Mouse (Mus musculus): ENCODE data around the gene Adamts2. TPM values are rescaled to one million over a fixed set of nuclear protein-coding genes. Genes with fewer than 3 reads are reported as not detected.

Adamts2 gene
- total RNA-seq, 4 experiments from 2014 or later = 5.7 to 9.0 (median 8.2) TPM

DNA sequence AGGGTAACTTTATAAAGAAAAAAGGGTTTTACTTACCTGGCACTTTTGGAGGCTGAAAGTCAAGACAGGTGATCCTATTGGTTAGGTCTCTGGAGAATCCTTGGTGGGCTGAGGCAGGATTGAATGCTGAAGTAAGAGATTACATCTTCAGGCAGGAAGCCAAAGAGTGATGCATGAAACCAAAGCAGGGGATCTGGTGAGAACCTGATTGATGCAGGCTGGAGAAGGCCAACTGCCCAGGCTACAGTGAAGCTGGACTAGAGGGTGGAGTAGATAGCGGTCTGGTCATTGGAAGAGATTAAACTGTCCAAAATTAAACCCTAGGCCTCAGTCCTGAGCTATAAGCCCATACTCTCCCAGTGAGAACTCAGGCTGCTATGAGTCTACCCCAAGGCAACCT, 69.0 kb downstream of the Adamts2 start:
- DNase-seq (ENCODE audit: low spot score in 2 of 2) = no peak

- DNase-seq (ENCODE audit: low spot score in 2 of 2) = no peak
These were observed 69.5 kb downstream of the Adamts2 start for GRCm38 (mm10) chr11:50671376-50671775.

GRCm38 (mm10) chr11:50671820-50672310, 70.0 kb downstream of the Adamts2 start:
- DNase-seq (ENCODE audit: low spot score in 2 of 2) = no peak

DNA sequence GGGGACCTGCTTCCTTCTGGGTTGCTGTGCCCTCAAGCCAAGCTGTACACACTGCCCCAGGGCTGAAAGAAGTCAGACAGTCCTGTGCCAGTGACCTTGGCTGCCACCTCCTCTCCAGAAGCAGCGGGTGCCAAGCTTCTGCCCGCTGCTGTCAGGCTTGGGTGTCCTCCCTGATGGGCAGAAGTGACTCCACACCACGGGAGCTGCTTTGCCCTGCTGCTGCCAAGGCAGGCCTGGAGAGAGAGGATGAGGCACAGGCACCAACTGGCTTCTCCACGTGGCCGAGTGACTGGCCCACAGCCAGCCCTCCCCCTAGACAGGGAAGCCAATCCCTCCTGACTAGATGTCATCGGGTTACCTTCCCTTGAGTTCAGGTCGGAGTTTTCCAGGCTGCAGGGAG, 71.0 kb downstream of the Adamts2 start:
- no peak for DNase-seq (ENCODE audit: low spot score in 2 of 2)

DNA sequence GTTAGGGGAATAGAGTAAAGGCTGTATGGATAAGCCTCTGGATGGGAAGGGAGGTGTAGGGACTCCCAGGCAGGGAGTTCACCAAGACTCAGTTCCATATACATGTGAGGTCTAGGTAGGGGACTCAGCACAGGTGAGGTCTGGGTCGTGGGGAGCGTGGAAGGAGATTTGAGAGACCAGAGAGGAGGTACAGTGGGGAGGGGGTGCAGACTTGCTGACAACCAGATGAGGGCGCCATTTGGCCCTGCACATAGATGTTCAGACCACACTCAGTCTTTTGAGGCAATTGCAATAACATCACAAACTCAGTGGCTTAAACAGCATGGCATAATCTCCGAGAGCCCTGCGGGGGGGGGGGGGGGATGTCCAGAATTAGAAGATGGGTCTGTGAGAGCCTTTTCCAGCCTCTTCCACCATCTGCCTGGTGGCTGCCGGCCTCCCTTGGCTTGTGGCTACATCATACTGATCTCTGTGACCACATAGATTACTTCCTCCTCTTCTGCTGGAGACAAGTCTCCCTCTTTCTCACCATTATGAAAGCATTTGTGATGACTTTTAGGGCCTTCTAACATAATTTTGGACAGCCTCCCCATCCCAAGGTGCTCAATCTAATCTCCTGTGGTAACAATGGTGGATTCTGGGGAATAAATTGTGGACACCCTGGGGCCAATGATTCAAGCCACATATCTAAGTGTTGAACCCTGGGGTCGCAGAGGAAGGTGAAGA, 71.8 kb downstream of the Adamts2 start:
- no peak for DNase-seq (ENCODE audit: low spot score in 2 of 2)

DNA sequence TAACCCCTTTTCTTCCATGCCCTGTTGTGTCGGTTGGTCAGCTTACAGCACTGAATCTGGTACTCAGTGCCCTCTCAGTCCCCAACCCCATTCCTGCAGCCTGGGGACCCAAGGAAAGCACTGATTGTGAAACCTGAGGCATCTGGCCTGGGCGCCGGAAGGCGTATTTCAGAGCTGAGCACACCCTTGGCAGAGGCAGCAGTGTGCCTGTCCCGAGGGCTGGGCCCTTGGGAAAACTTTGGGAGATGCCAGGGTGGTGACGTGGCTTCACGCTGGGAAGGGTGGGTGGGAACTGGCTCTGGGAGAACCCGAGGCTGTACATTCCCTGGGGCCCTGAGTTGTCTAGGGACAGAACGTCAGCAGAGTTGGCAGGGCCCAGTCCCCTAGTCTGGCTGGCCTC, 72.5 kb downstream of the Adamts2 start:
- DNase-seq (ENCODE audit: low spot score in 2 of 2) = no peak

GRCm38 (mm10) chr11:50678650-50679049, 76.8 kb downstream of the Adamts2 start:
- DNase-seq (ENCODE audit: low spot score in 2 of 2) = no peak

- no peak for DNase-seq (ENCODE audit: low spot score in 2 of 2)
These were observed 80.1 kb downstream of the Adamts2 start for GRCm38 (mm10) chr11:50681940-50682339.

DNA sequence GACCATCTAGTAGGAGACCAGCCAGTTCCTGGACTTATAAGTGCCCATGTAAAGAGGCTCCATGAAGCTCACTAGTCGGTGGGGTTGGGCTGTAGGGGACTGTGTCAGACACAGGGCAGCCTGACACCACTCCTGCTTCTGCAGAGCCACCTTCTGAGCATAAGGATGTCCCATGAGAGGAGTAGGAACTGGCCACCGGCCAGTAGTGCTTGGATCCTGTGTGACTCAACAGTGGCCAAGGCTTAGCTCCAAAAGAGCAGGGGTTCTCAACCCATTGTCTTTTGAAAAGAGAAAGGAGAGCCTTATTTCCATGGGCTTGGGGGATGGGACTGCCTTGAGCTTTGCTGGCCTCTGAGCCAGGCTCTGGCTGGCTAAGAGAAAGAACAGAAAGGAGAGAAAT, 81.9 kb downstream of the Adamts2 start:
- no peak for DNase-seq (ENCODE audit: low spot score in 2 of 2)

DNA sequence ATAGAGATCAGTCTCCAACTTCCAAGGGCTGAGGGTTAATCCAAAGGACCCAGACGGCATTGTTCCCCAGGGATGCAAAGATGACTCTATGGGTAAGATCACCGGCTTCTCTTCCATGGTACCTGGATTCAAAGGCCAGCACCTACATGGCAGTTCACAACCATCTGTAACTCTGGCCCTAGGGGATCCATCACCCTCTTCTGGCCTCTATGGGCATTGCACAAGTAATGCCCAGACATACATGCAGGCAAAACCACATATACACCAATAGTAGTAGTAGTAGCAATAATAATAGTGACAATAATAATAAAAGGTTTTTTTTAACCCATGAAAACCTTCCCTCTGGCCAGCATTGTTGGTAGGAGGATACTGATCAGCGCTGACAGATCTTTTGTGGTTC, 86.7 kb downstream of the Adamts2 start:
- no peak for DNase-seq (ENCODE audit: low spot score in 2 of 2)

DNA sequence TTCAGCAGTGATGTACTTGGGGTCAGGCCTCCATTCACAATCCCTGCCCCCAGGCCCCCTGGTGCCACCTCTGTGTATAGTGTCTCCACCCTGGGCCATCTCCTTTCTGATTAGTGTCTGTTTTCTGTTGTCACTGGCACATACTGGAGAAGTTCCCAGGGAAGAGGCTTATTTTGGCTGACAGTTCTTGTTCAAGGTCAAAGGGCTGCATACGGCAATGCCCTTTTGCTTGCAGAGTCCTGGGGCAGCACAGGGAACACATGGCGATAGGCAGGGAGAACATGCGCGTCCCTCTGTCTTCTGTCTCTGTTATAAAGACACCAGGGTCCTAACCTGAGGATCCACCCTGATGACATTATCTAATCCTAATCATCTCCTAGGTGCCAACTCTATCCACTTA, 87.8 kb downstream of the Adamts2 start:
- no peak for DNase-seq (ENCODE audit: low spot score in 2 of 2)

DNA sequence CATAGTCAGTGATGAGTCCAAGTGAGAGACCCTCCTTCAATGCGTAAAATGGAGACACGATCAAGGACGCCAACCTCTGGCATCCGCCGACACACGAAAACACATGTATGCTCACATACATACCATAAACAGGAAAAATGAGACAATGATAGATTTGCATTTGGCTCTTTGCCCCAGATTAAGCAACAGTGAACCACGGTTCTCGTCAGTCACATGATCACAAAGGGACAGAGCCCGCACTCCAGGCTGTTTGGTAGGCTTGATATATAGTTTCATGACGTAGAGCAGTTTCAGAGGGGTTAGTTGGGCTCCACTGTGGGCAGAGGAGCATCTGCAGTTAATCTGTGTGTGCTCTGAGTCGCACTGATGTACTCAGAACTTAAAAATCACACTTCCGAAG, 98.1 kb downstream of the Adamts2 start:
- DNase-seq (ENCODE audit: low spot score in 2 of 2) = no peak

DNA sequence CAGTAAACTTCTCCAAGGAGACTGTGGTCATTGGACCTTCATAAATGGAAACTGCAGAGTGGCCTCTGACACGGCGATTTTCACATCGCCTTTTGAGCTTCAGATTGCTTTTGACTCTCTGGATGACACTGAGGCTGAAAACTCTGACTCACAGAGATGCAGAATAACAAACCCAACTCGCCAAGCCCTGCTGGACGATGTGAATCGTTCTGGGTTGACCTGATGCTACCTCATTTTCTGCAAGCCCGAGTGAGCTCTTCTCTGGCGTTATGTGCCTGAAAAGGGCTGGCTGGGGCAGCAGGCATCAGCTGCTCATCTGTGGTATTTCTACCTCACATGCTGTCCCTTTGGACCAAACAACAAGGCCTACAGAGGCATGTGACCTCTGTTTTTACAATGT, 98.6 kb downstream of the Adamts2 start:
- DNase-seq (ENCODE audit: low spot score in 2 of 2) = no peak

DNA sequence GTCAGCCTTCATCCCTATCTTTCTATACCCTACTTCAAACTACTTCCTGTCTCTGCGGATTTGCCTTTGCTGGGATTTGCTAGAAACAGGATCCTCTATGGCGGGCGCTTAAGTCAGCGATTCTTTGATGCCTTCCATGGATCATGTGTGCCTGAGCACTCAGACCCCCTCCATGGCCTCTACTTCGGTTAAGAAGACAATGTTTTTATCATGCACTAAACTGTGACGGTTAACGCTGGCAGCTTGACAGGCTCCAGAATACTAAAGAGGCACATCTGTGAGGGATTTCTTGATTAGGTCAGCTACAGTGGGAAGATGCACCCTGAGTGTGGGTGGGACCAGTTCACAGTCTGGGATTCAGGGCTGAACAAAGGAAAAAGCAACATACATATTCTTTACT, 101.5 kb downstream of the Adamts2 start:
- DNase-seq (ENCODE audit: low spot score in 2 of 2) = no peak

GRCm38 (mm10) chr11:50704511-50704910, 102.6 kb downstream of the Adamts2 start:
- DNase-seq (ENCODE audit: low spot score in 2 of 2) = no peak

GRCm38 (mm10) chr11:50707259-50707658, 105.4 kb downstream of the Adamts2 start:
- no peak for DNase-seq (ENCODE audit: low spot score in 2 of 2)

DNA sequence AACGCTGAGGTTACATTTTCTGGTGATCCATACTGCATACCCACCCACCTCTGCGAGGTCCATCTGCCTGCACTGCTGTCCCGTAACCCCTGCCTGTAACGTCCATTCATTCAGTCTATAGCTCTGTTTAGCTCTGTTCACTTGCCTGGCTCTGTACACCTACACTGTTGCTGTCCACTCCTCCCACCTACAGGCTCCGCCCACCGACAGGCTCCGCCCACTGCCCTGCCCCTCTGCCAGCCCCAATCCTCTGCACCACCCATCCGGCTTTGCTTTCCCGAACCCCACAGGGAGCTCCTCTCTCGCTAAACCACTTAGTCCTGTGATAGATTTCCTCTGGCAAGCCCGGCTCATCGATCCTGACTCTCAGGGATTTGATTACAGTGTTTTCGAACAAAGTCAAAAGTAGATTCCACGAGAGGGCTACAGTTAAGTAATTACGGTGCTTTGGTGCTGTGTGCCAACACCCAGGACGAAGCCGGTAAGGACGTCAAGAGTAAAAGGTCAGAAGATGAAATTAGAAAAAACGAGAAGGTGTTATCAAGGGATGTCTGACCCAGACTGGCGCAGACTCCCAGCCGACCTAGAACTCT, 111.8 kb downstream of the Adamts2 start:
- no peak for DNase-seq (ENCODE audit: low spot score in 2 of 2)

- DNase-seq (ENCODE audit: low spot score in 2 of 2) = no peak
These were observed 113.2 kb downstream of the Adamts2 start for GRCm38 (mm10) chr11:50715091-50715490.

DNA sequence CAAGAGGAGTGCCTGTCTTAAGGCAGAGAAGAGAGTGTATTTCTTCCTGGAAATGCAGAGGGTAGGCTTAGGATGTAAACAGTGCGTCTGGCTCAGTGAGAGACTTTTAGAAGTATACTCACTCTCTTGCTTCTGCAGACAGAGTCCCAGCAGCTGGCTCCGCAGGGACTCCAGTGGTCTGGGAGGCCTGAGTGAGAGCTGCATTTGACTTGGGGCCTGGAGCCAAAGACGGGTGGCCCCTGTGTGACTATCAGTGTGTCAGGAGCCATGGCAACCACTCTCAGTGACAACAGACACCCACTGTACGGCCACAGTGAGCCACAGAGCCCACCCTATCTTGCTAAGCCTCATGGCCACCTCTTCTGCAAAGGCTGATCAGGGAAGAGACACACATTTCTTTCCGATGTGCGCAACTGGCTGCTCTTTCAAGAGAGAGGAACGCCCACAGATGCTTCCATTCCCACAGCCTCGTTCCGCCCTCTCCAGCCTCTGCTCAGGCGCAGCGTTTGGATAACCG, 115.6 kb downstream of the Adamts2 start:
- no peak for DNase-seq (ENCODE audit: low spot score in 2 of 2)

DNA sequence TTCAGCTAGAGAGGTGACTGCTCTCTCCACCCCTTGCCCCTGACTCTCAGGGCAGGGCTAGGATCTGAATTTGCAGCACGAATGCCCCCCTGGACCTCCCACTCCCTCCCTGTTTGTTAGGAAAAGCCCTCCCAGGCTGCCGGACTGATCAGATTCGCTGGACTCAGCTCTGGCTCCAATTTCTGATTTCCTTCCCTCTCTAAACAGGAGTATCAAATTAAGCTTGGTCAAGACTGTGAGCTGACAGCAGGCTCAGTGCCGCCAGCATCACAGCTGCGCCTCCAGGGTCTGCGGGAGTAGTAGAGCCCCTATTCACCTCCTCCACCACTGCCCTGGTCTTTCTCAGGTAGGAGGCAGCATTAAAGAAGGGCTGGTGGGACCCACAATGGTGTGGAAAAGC, 117.0 kb downstream of the Adamts2 start:
- no peak for DNase-seq (ENCODE audit: low spot score in 2 of 2)

- DNase-seq (ENCODE audit: low spot score in 2 of 2) = no peak
These were observed 118.5 kb downstream of the Adamts2 start for GRCm38 (mm10) chr11:50720421-50720820.

DNA sequence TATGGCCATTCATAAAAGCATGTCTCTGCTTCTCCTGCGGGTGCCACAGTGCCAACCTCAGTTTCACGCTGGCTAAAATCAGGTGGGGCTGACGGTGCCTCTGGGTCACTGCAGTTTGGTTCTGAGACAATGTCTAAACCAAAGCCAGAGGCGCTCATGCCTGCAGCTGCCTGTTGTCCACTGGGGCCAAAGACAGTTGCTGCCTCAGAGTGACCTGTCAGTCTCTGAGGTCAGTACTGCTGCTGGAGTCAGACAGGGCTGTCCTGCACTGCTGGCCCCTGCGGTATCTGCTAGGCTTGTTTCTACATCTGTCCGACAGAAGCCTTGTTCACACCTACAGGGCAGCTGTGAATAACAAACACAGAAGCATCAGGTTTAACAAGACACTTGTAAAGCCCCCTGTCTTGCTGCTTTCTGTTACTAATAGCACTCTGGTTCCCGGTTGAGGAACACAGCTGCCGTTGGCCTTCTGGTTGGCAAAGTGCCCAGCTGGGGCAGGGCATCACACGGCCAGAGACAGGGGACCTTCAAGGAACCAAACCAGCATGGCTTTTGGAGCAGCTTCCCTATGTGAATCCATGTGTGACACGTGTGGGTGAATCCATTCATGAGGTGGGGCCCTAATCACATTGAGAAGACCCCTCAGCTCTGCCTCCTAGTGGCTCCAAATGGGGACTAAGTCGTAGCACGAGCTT, 119.1 kb downstream of the Adamts2 start:
- DNase-seq (ENCODE audit: low spot score in 2 of 2) = no peak

Measured in left cerebral cortex, adult 8-10 months (tissue).